Mouse (Mus musculus) adrenal gland, postnatal 25 days (tissue): ENCODE data around the gene Mt3. TPM values are rescaled to one million over a fixed set of nuclear protein-coding genes. Genes with fewer than 3 reads are reported as not detected.
A peak's percentile ranks its signal among the peaks of the same experiment; 100 is the strongest.
"Not testable (repeated sequence)": the region's sequence is repeated elsewhere in the genome, so short reads cannot be mapped to it uniquely, and the experiment has no call there.

Source experiments
- DNase-seq: peaks from one replicate; pipeline ENCODE4 v3.0.0; 2021; ENCODE audit warnings: mixed read lengths
- long read RNA-seq: library from polyadenylated mRNA; stranded (forward); transcript quantifications from one replicate; pipeline ENCODE4 v2.0.0, GENCODE M21; 2021
- total RNA-seq: library from RNA; stranded (reverse); gene quantifications from 2 replicates; pipeline ENCODE4 v1.2.3, GENCODE M21; 2021

Mt3 gene
- total RNA-seq, result 6.4 and 8.0 TPM in 2 replicates
- long read RNA-seq, partial matches to known transcripts, result 0 of 3 reads
- long read RNA-seq, other reads (novel, unspliced or antisense), result 0 of 3 reads

GRCm38 (mm10) chr8:94152513-94153300 lies at the start of gene Mt3:
Gene Mt3 (plus strand): TSS chr8:94152607.
- DNase-seq, result peak; percentile 54

DNA sequence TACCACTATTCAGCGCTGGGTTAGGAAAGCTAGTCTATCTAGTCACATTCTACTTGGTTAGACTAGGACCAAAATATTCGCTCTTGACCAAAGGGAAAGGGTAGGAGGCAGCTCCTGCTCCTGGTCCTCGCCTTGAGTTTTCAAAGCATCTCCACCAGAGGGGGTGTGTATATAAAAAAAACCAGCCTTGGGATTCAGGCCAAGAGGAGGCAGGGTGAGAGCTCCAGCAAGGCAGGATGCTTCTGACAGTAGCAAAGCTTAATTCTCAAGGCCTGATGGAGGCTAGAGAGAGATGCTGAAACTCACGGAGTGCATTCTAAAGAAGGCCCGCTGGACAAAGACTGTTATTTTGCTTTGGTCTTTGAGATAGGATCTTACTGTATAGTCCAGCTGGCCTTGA lies 48.3 kb upstream of the Mt3 start:
- peak; percentile 4 for DNase-seq

- DNase-seq, result peak; percentile 61
Measured at GRCm38 (mm10) chr8:94107871-94108270, 44.5 kb upstream of the Mt3 start.

GRCm38 (mm10) chr8:94109396-94109795 lies 43.0 kb upstream of the Mt3 start:
- DNase-seq, result no peak

DNA sequence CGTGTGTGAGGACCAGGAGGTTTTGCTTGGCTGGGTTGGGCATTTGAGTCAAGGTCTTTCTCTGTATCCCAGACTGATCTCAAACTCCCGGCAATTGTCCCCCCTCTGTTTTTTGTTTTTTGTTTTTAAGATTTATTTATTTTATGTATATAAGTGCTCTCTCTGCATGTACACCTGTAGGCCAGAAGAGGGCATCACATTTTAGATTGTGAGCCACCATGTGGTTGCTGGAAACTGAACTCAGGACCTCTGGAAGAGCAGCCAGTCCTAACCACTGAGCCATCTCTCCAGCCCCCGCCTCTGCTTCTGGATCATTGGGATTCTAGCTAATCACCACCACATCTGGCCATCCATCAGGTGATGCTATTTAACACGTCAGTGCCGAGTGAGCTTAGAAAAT lies 42.6 kb upstream of the Mt3 start:
- no peak for DNase-seq

DNA sequence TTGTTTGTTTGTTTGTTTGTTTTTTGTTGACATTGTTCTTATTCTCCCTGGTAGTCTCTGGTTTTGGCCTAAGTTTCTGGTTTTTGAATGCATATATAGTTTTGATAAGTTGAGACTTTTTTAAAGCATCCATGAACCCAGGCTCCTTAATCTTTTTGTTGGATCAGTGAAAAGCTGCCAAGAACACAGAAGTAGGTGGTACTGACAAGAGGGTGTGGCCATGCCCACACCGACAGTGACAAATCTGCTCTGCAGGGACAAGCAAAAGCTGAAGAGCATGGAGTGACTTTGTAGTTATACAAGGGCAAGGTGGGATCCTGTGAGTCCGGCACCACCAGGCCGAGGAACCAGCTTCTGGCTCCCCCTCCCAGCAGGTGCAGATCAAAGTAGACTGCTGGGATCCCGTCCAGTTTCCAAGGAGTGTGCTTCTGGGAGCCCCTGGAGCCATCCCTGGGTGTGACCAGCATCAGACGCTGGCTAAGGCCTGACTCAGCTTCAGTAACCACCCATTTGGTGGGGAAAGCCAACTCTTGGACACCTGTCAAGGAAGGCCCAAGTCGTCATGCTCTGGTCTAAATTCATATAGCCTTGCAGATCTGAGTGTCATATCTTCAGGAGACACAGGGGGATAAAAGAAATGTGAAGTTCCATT lies 41.8 kb upstream of the Mt3 start:
- no peak for DNase-seq

DNA sequence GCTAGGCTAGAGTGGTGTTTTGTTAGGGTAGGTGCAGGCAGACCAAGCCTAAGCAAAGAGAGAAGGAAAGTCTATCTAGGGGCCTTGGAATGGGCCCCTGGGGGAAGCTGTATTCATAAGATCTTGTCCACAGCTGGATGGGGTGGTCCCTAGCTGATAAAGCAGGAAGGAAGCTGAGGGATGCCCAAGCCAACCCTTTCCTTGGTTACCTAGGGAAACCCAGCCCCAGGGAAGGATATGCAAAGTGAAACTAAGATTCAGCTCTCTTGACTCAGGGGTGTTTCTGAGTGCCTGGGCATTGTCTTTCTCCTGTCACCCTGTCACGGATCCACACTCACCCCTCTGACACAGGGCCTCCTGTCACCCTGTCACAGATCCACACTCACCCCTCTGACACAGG lies 39.0 kb upstream of the Mt3 start:
- no peak for DNase-seq

- no peak for DNase-seq
Measured at GRCm38 (mm10) chr8:94113972-94114371, 38.4 kb upstream of the Mt3 start.

- no peak for DNase-seq
Measured at GRCm38 (mm10) chr8:94118776-94119430, 33.5 kb upstream of the Mt3 start.

DNA sequence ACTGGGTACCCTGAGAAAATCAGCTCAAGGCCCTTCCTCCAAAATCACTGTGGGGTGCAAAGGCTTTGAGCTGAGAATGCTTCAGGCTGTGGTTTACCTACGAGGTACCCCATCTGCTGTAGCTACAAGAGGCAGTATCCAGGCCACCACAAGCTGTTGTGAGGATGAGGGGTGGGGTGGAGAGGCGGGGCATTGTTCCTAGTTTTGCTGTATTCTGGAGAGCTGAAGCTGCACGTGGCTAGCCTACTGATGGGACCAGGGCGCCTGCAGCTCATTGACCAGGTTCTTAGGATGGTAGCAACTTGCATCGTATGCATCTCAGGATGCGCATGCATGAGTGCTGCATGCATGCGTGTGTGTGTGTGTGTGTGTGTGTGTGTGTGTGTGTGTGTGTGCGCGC lies 30.8 kb upstream of the Mt3 start:
- DNase-seq, result no peak

GRCm38 (mm10) chr8:94122711-94123468 lies 29.5 kb upstream of the Mt3 start:
- no peak for DNase-seq

DNA sequence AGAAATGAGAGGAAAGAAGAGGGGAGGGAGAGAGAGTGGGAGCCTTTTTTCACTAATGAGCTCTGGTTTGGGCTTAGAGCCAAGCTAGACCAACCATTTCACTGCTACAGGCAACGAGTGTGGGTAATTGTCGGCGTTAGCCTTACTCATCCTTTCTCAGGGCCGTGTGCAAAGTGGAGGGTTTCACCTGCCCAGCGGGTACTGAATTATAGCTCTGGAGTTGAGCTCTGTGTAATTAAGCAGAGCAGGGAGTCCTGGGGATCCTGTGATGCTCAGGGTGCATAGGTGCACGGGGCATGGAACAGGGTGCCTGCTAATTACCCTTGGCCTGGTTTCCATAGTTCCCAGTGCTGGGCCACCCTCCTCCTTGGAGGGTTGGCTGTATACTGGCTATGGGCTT lies 24.7 kb upstream of the Mt3 start:
- DNase-seq, result no peak

GRCm38 (mm10) chr8:94129133-94129789 lies 23.1 kb upstream of the Mt3 start:
- DNase-seq, result no peak

GRCm38 (mm10) chr8:94130126-94130525 lies 22.3 kb upstream of the Mt3 start:
- DNase-seq, result no peak

DNA sequence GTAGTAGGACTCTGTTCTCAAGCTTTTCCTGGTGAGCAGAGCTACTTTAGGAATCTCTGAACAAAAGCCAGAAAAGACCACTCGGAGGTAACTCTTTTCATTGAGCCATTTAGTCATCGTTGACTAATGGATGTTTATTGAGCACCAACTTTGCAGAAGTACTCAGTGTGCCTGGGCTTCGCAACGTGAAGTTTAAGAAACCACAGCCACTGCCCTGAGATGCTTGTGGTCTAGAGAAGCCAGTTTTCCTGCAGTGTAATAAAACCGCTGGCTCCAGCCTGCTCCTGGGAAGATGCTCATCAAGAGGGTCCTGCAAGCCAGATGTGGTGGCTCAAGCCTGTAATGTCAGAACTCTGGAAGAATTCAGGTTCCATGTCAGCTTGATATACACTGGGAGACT lies 20.3 kb upstream of the Mt3 start:
- no peak for DNase-seq

DNA sequence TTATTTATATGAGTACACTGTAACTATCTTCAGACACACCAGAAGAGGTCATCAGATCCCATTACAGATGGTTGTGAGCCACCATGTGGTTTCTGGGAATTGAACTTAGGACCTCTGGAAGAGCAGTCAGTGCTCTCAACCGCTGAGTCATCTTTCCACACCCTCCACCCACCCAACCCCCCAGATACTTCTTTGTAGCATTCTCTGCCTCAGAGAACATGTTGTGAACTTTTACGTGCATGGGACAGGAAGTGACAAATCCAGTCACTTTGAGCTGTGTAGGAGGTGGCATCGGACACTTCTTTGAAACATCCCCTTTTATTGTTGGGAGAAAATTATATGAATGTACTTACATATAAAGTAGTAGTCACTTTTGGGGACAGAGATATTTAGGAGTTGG lies 17.8 kb upstream of the Mt3 start:
- DNase-seq, result not testable (repeated sequence)

- DNase-seq, result no peak
Measured at GRCm38 (mm10) chr8:94135556-94135955, 16.9 kb upstream of the Mt3 start.

DNA sequence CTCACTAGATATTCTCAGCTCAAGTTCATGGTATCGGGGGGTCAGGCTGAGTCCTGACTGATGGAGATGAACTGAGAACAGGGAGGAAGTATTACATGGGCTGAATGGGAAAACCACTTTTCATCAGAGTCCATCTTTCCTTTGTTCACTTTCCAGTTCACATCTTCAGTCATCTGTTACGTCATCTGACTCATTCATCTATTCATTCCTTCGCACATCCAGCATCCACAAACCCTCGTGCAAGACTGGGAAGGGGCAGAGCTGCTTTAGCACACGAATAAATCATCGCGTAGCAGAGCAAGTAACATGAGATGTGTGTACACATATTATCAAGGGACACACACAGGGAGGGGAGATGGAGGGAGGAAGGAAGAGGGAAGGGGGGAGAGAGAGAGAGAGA lies 16.2 kb upstream of the Mt3 start:
- no peak for DNase-seq

- DNase-seq, result no peak
Measured at GRCm38 (mm10) chr8:94136933-94137332, 15.5 kb upstream of the Mt3 start, which contains the start of gene Mt4. Gene Mt4 (plus strand): TSS chr8:94137197.

DNA sequence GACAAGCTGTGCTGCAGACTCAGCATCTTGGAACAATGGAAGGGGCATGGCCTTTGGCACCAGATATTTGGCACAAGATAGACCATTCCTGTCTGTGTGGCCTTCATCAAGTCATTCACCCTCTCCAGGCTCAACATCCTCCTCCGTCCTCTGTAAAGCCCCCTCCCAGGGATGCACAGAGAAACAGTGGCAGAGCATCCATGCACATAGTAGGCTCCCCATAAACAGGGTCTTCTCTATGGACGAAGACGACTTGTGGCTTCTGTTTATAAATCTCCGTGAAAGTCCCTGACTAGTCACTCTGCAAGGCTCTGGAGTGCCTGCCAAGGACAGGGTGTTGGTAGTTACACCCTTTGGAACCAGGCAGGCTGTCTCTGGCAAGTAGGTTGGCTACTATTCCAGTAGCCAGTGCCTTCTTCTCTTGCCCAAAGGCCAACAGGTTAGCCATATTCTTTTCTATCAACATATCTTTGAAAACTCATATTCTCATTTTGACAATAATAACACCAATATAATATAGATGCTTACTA lies 12.1 kb upstream of the Mt3 start:
- DNase-seq, result no peak

- DNase-seq, result no peak
Measured at GRCm38 (mm10) chr8:94148236-94148635, 4.2 kb upstream of the Mt3 start.

GRCm38 (mm10) chr8:94150925-94151324 lies 1.5 kb upstream of the Mt3 start:
- no peak for DNase-seq
